1 mouse cellular context compared by ENCODE assay signal in genomic region chr19:46339287-46339971, GRCm38 (mm10).
TF ChIP-seq lines count a peak whose summit lies in the region.

No protein-coding gene starts in this region.

TF ChIP-seq in CH12.LX, 34 proteins besides CTCF, POLR2A, EP300 and RAD21:
- TF ChIP-seq ZMIZ1 (IDR thresholded peaks at IDR 0.05; ENCODE audit: low read depth, low read length): peak; percentile 67
- TF ChIP-seq MEF2A (IDR thresholded peaks at IDR 0.05; ENCODE audit: borderline replicate concordance, low read depth, low read length): peak; percentile 31; the same call in 1 of the 2 replicates
- TF ChIP-seq KAT2A (IDR thresholded peaks at IDR 0.05; ENCODE audit: insufficient replicate concordance, low read length): 0 out of 2 replicates have a peak, but pooled peaks have one; percentile 30
- no peak for TF ChIP-seq MAX (IDR thresholded peaks at IDR 0.05; ENCODE audit: low read length)
- TF ChIP-seq TCF12 (IDR thresholded peaks at IDR 0.05; ENCODE audit: low read depth, low read length): 0 out of 2 replicates have a peak, but pooled peaks have one; percentile 11
- peak; percentile 26; the same call in 1 of the 2 replicates for TF ChIP-seq NRF1 (IDR thresholded peaks at IDR 0.05; ENCODE audit: low read depth, low read length)
- no peak for TF ChIP-seq ZKSCAN1 (IDR thresholded peaks at IDR 0.05; ENCODE audit: borderline replicate concordance, low read depth, low read length)
- TF ChIP-seq SIN3A (IDR thresholded peaks at IDR 0.05; ENCODE audit: low read length): peak; percentile 21; the same call in 1 of the 2 replicates
- TF ChIP-seq NELFE (IDR thresholded peaks at IDR 0.05; ENCODE audit: low read depth, low read length): peak; percentile 52; the same call in 1 of the 2 replicates
- TF ChIP-seq ELF1 (IDR thresholded peaks at IDR 0.05; ENCODE audit: low read depth, low read length): peak; percentile 55
- TF ChIP-seq ETS1 (conservative IDR thresholded peaks at IDR 0.05; ENCODE audit: low read depth, low read length): 0 out of 2 replicates have a peak, but pooled peaks have one; percentile 7
- no peak for TF ChIP-seq USF2 (conservative IDR thresholded peaks at IDR 0.05; ENCODE audit: low read depth, low read length)
- TF ChIP-seq CHD2 (IDR thresholded peaks at IDR 0.05; ENCODE audit: low read length): peak; percentile 57; the same call in 1 of the 2 replicates
- TF ChIP-seq MXI1 (IDR thresholded peaks at IDR 0.05; ENCODE audit: low read depth, low read length): peak; percentile 53; the same call in 1 of the 2 replicates
- TF ChIP-seq UBTF (IDR thresholded peaks at IDR 0.05; ENCODE audit: low read depth, low read length): peak; percentile 76
- no peak; the same call in 1 of the 2 replicates for TF ChIP-seq IRF4 (IDR thresholded peaks at IDR 0.05; ENCODE audit: low read depth, low read length)
TF ChIP-seq in CH12.LX: peak in this region for 12.
